Mouse (Mus musculus) hindbrain, embryonic 11.5 days (tissue): Measurements from ENCODE around the gene Gm10490. TPM values are rescaled to one million over a fixed set of nuclear protein-coding genes. Genes with fewer than 3 reads are reported as not detected.
"Not testable (repeated sequence)": the region's sequence is repeated elsewhere in the genome, so short reads cannot be mapped to it uniquely, and the experiment has no call there.

Experiments used
- ATAC-seq: fragments of 200-750 bp; cut with Nextera tagmentation; 2 replicates; pipeline ENCODE4 v1.8.0; 2017; ENCODE audit warnings: mild to moderate bottlenecking, moderate TSS enrichment, moderate library complexity; ENCODE audit not compliant: low FRiP score
- DNase-seq: peaks from one replicate; pipeline ENCODE4 v3.0.0-alpha.2; 2015; ENCODE audit warnings: low spot score
- H3K27ac ChIP-seq: fragments of 300-500 bp; sonication (generic); 2 replicates; pipeline ENCODE4 v1.5.1; 2014; ENCODE audit warnings: mild to moderate bottlenecking, low read depth, low read length
- H3K27me3 ChIP-seq: fragments of 300-500 bp; sonication (generic); 2 replicates; pipeline ENCODE4 v1.6.1; 2014; ENCODE audit warnings: mild to moderate bottlenecking, low read length, moderate library complexity, mixed read lengths; ENCODE audit not compliant: control insufficient read depth, insufficient read depth
- H3K36me3 ChIP-seq: fragments of 300-500 bp; sonication (generic); 2 replicates; pipeline ENCODE4 v1.6.1; 2014; ENCODE audit warnings: mild to moderate bottlenecking, low read length, moderate library complexity, mixed read lengths; ENCODE audit not compliant: control insufficient read depth, insufficient read depth
- H3K4me1 ChIP-seq: fragments of 300-500 bp; sonication (generic); replicated peaks from 2 replicates; pipeline ENCODE4 v1.6.1; 2014; ENCODE audit warnings: low read length, mixed read lengths; ENCODE audit not compliant: control insufficient read depth, insufficient read depth
- H3K4me2 ChIP-seq: fragments of 300-500 bp; sonication (generic); replicated peaks from 2 replicates; pipeline ENCODE4 v1.6.1; 2014; ENCODE audit warnings: mild to moderate bottlenecking, low read depth, low read length
- H3K4me3 ChIP-seq: fragments of 300-500 bp; sonication (generic); 2 replicates; pipeline ENCODE4 v1.5.1; 2014; ENCODE audit warnings: low read depth, low read length
- H3K9ac ChIP-seq: fragments of 300-500 bp; sonication (generic); 2 replicates; pipeline ENCODE4 v1.6.1; 2014; ENCODE audit warnings: low read depth, low read length
- H3K9me3 ChIP-seq: fragments of 300-500 bp; sonication (generic); 2 replicates; pipeline ENCODE4 v1.6.1; 2016; ENCODE audit warnings: low read length; ENCODE audit not compliant: control insufficient read depth
- WGBS: fragments of 180-500 bp; shearing (Covaris S2); extraction: QIAGEN DNeasy Blood & Tissue Kit; methylation state at CpG from one replicate; pipeline ENCODE4 v1.1.7; 2014; 5-methylcytosine and 5-hydroxymethylcytosine counted together
- polyA plus RNA-seq: library from polyadenylated mRNA; unstranded; fragments of >200 nt; fragmentation: Nextera tagmentation; extraction: Ambion mirVana; gene quantifications from 2 replicates; pipeline ENCODE4 v1.2.1, GENCODE M21; 2014

The Gm10490 gene
- polyA plus RNA-seq: not detected in 2 replicates

DNA sequence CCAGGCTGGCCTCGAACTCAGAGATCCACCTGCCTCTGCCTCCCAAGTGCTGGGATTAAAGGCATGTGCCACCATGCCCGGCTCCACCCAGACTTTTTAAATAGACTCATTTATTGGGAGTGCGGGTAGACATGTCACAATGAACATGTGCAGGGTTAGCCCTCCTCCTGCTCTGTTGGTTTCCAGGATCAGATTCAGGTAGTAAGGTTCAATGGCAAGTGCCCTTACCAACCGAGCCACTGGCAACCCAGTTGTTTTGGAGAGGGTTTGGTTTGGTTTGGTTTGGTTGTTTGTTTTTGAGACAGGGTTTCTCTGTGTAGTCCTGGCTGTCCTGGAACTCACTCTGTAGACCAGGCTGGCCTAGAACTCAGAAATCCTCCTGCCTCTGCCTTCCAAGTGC lies at the start of gene Gm10490:
Gm10490 (plus strand) TSS at position 301 of the 400 bp plus-strand sequence.
- not testable (repeated sequence) for H3K4me3 ChIP-seq, H3K36me3 ChIP-seq, H3K4me1 ChIP-seq, H3K4me2 ChIP-seq, DNase-seq, ATAC-seq, H3K27me3 ChIP-seq, H3K9ac ChIP-seq, H3K27ac ChIP-seq, H3K9me3 ChIP-seq
- 96% methylated on average over 4 of the region's 4 CpGs for WGBS

DNA sequence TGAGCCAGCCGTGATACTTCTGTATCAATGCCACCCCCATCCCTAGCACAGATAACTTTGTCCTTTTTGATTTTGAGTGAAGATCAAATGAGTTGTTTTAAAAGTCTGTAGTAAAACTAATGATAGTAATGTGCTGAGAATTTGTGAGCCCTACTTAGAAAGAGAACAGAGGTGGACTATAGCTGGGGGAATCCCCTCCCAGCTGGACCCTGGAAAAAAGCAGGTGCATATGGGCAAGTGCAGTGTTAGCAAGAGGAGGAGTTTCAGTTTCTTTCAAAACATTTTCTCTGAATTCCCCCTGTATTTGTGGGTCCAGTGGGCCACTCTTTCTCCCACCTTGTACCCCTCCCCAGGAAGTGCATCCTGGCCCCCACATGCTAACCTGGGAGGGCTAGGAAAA lies 46.2 kb upstream of the Gm10490 start:
- ATAC-seq: no peak
- DNase-seq: no peak
- 88% methylated on average over 1 of the region's 1 CpGs for WGBS
- Histone ChIP-seq H3K27me3 (no peaks in the 10 kb centered on the region), H3K9ac (no peak overlapping the region), H3K36me3 (no peaks in the 10 kb centered on the region), H3K4me2 (no peak overlapping the region), H3K9me3 (no peaks in the 10 kb centered on the region), H3K4me3 (no peak overlapping the region), H3K27ac (no peak overlapping the region), H3K4me1 (no peaks in the 10 kb centered on the region)

DNA sequence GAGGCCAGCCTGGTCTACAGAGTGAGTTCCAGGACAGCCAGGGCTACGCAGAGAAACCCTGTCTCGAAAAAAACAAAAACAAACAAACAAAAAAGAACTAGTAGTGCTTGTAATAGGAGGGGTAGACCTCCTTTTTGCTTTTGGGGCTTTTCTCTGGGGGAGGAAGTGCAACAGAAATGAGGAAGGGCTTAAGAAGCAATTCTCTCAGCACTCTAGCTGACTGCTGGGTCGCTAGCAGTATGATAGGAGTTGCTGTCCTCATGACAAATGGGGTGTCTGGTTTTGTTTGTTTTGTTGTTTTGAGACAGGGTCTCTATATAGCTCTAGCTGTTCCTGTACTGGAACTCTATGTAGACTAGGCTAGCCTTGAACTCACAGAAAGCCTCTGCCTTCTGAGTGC lies 44.8 kb upstream of the Gm10490 start:
- Histone ChIP-seq H3K4me2 (no peak overlapping the region), H3K27me3 (no peaks in the 10 kb centered on the region), H3K9me3 (no peaks in the 10 kb centered on the region), H3K4me3 (no peak overlapping the region), H3K36me3 (no peaks in the 10 kb centered on the region), H3K9ac (no peak overlapping the region), H3K4me1 (no peaks in the 10 kb centered on the region), H3K27ac (no peak overlapping the region)
- WGBS: 79% methylated on average over 3 of the region's 3 CpGs
- ATAC-seq: no peak
- no peak for DNase-seq

DNA sequence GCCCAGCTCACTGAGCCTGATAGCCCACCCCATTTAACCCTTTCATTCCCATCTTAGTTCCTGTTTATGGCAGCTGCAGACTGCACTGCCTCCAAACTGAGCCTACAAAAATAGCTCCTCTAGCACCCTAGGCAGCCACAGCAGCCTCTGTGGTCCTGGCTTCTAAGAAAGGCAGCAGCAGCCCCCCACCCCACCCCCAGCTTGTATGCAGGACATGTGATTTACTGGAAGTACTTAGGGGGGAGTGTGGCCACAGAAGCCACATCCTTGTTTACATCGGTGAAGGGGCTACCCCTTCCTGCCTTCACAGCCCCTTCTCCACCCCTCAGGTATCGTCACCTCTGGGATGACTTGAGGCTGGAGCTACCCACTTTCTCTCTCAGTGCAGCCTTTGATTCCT lies 44.0 kb upstream of the Gm10490 start:
- no peak overlapping the region for H3K4me2 ChIP-seq
- DNase-seq: no peak
- H3K4me3 ChIP-seq: no peak overlapping the region
- no peaks in the 10 kb centered on the region for H3K36me3 ChIP-seq
- H3K27me3 ChIP-seq: no peaks in the 10 kb centered on the region
- no peak overlapping the region for H3K27ac ChIP-seq
- 70% methylated on average over 2 of the region's 2 CpGs for WGBS
- no peak for ATAC-seq
- no peaks in the 10 kb centered on the region for H3K9me3 ChIP-seq
- H3K9ac ChIP-seq: no peak overlapping the region
- H3K4me1 ChIP-seq: no peaks in the 10 kb centered on the region

DNA sequence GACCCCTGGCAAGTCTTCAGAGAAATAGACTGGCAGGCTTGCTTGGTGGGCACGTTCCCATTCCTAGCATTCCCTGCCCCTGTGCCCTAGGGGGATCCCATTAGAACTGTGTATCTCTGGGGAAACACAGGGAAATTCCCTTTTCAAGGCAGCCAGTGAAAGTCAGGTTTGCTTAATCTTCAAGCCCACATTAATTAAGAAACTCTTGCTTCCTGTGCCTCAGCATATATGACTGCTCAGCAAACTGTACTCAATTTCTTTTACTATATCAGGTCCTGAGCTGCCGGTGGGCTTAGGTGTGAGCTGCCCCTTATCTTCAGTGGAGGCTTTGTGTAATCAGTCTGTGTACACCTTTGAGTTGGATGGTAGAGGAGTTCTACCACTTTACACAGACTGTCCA lies 43.6 kb upstream of the Gm10490 start:
- DNase-seq: no peak
- no peak overlapping the region for H3K27ac ChIP-seq
- H3K4me3 ChIP-seq: no peak overlapping the region
- WGBS: 81% methylated on average over 2 of the region's 2 CpGs
- H3K27me3 ChIP-seq: no peaks in the 10 kb centered on the region
- H3K4me1 ChIP-seq: no peaks in the 10 kb centered on the region
- H3K9me3 ChIP-seq: no peaks in the 10 kb centered on the region
- ATAC-seq: no peak
- no peaks in the 10 kb centered on the region for H3K36me3 ChIP-seq
- no peak overlapping the region for H3K9ac ChIP-seq
- H3K4me2 ChIP-seq: no peak overlapping the region

DNA sequence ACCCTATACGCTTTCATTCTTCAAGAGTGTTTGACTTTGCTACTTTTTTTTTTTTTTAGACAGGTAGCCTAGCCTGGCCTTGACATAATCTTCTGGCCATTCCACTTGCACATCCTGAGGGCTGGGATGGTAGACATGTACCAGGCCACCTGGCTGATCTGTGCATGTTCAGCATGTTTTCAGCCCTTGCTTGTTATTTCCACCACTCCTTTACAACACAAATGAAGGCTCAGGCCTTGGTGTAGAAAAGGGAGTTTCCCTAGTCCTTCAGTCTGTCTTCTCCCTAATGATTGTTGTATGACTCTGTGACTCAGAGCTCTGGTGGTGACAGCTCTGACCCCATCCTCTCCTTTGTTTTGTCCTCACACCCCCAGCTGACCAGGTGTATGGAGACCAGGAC lies 42.2 kb upstream of the Gm10490 start:
- H3K4me1 ChIP-seq: no peaks in the 10 kb centered on the region
- DNase-seq (no peak), ATAC-seq (no peak)
- H3K27ac ChIP-seq: no peak overlapping the region
- H3K4me2 ChIP-seq: no peak overlapping the region
- no peaks in the 10 kb centered on the region for H3K36me3 ChIP-seq
- H3K9me3 ChIP-seq: no peaks in the 10 kb centered on the region
- H3K27me3 ChIP-seq: no peaks in the 10 kb centered on the region
- no peak overlapping the region for H3K9ac ChIP-seq
- 100% methylated on average over 1 of the region's 1 CpGs for WGBS
- H3K4me3 ChIP-seq: no peak overlapping the region

DNA sequence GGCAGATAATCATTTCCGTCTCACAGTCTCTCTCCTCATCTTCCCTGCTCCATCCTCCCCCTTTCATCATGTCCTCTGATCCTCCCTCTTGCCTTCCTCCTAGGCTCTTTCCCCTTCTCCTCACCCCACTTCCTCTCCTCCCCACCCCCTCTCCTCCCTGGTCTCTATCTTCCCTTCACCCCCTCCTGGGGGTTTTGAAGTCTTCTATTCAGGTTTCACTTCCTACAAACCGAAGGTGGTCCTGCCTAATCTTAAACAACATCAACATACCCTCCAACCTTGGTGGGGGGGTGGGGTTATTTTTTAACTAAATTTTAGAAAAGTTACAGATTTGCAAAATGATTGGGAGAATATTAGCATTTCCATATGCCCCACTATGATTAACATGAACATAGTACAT lies 40.8 kb upstream of the Gm10490 start:
- no peak overlapping the region for H3K4me3 ChIP-seq
- no peaks in the 10 kb centered on the region for H3K9me3 ChIP-seq
- ATAC-seq (no peak), DNase-seq (no peak)
- no peaks in the 10 kb centered on the region for H3K27me3 ChIP-seq
- H3K4me2 ChIP-seq: no peak overlapping the region
- no peaks in the 10 kb centered on the region for H3K4me1 ChIP-seq
- H3K36me3 ChIP-seq: no peaks in the 10 kb centered on the region
- H3K9ac ChIP-seq: no peak overlapping the region
- 35% methylated on average over 2 of the region's 2 CpGs for WGBS
- no peak overlapping the region for H3K27ac ChIP-seq

DNA sequence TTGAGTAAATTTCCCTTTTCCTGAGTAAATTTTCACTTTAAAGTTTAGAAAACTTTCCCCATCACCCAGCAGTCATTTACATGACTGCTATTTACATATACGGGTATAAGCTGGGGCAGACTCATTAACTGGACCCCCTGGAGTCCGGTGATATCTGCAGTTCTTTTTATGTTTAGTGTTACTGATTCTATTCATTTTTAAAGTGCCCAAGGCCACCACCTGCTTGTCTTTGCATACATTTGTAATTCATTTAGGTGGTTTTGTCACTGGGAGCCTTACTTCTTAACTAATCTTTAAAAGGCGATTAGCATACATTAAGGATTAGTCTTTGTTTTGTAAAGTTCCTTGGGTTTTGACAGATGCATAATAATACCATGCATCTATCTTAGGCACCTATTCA lies 39.5 kb upstream of the Gm10490 start:
- Histone ChIP-seq H3K9ac (no peak overlapping the region), H3K27me3 (no peaks in the 10 kb centered on the region), H3K4me3 (no peak overlapping the region), H3K4me1 (no peaks in the 10 kb centered on the region), H3K27ac (no peak overlapping the region), H3K36me3 (no peaks in the 10 kb centered on the region), H3K4me2 (no peak overlapping the region), H3K9me3 (no peaks in the 10 kb centered on the region)
- 31% methylated on average over 3 of the region's 3 CpGs for WGBS
- DNase-seq (no peak), ATAC-seq (no peak)

DNA sequence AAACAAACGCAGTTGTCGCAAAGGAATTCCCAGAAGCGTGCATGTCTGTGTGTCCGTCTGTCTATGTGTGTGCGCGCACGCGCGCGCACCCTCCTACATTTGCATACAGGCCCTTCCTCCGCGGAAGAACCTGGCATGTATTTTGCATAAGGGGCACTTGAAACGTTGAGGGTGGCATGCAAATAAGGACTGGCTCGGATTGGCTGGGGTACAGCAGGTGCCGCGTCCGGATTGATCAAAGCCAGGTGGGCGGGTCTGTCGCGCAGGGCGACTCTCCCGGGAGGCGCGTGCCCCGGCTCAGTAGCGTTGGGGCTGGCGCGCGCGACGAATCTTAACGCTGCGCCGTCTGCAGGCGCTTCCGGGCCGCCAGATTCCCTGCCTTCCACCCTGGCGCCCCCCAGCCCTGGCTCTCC lies 31.3 kb upstream of the Gm10490 start, which contains the start of gene Pim2:
Pim2 (plus strand) TSS at position 256 of the 413 bp plus-strand sequence.
- Histone ChIP-seq H3K36me3 (no peaks in the 10 kb centered on the region), H3K9ac (peak within 1 kb of the TSS; percentile 42), H3K4me2 (peak within 1 kb of the TSS; percentile 89), H3K4me3 (peak within 1 kb of the TSS; percentile 42), H3K9me3 (no peaks in the 10 kb centered on the region), H3K4me1 (0 out of 2 replicates have a peak, but pooled peaks cover 2% of the 10 kb centered on the region), H3K27me3 (no peaks in the 10 kb centered on the region), H3K27ac (no peak within 1 kb of the TSS)
- DNase-seq (peak; percentile 75), ATAC-seq (peak; percentile 89)
- WGBS: 19% methylated on average over 37 of the region's 38 CpGs
